ENCODE assay signal across 35 mouse cellular contexts in genomic region chr17:72081396-72081795, GRCm38 (mm10).
"Had no signal": no experiment of that assay in that cellular context is flagged by ENCODE, and none has a peak within 500 bp of the region (broad histone marks: within the 10 kb centered on the region; RNA-seq: fewer than 3 reads in every experiment).

No protein-coding gene starts in this region.

- H3K4me3 ChIP-seq: heart, embryonic 10.5 days; heart, embryonic 12.5 days; heart, embryonic 13.5 days; heart, embryonic 15.5 days; hindbrain, embryonic 10.5 days; hindbrain, embryonic 12.5 days; hindbrain, embryonic 13.5 days; hindbrain, embryonic 15.5 days; intestine, embryonic 15.5 days; kidney, embryonic 15.5 days; layer of hippocampus, adult 2 months had no signal

- H3K27me3 ChIP-seq: heart, embryonic 13.5 days; heart, embryonic 15.5 days; hindbrain, embryonic 12.5 days; hindbrain, embryonic 13.5 days; hindbrain, embryonic 15.5 days; intestine, embryonic 15.5 days; kidney, embryonic 15.5 days had no signal

- H3K9ac ChIP-seq: heart, embryonic 12.5 days; heart, embryonic 13.5 days; heart, embryonic 15.5 days; hindbrain, embryonic 12.5 days; hindbrain, embryonic 13.5 days; hindbrain, embryonic 14.5 days; hindbrain, embryonic 15.5 days; intestine, embryonic 15.5 days; kidney, embryonic 15.5 days had no signal

- H3K4me1 ChIP-seq: intestine, embryonic 15.5 days had no signal

- H3K36me3 ChIP-seq: heart, embryonic 10.5 days; heart, embryonic 12.5 days; heart, embryonic 13.5 days; heart, embryonic 15.5 days; hindbrain, embryonic 10.5 days; hindbrain, embryonic 12.5 days; hindbrain, embryonic 13.5 days; hindbrain, embryonic 15.5 days; intestine, embryonic 15.5 days; kidney, embryonic 15.5 days had no signal

- H3K9me3 ChIP-seq: heart, embryonic 10.5 days; heart, embryonic 12.5 days; heart, embryonic 13.5 days; heart, embryonic 15.5 days; hindbrain, embryonic 10.5 days; hindbrain, embryonic 12.5 days; hindbrain, embryonic 13.5 days; hindbrain, embryonic 15.5 days; intestine, embryonic 15.5 days; kidney, embryonic 15.5 days had no signal

- H3K27ac ChIP-seq: heart, embryonic 10.5 days; heart, embryonic 13.5 days; heart, embryonic 15.5 days; hindbrain, embryonic 10.5 days; hindbrain, embryonic 12.5 days; hindbrain, embryonic 13.5 days; hindbrain, embryonic 14.5 days; hindbrain, embryonic 15.5 days; hindbrain, postnatal 0 days; intestine, embryonic 15.5 days; kidney, embryonic 15.5 days; kidney, postnatal 0 days; layer of hippocampus, adult 2 months had no signal

- DNase-seq: heart, postnatal 10 days; heart, postnatal 14 days; heart, postnatal 36 days; heart, postnatal 4 days; kidney, adult 11 months; kidney, adult 18-20 months; kidney, adult 2 months; kidney, adult 8-10 months; kidney, adult 9 months; kidney, postnatal 10 days; kidney, postnatal 14 days; kidney, postnatal 25 days; kidney, postnatal 36 days; kidney, postnatal 4 days; layer of hippocampus, adult 9-11 months; layer of hippocampus, postnatal 36 days had no signal

- ATAC-seq: hindbrain, embryonic 16.5 days; hindbrain, postnatal 0 days; inflammation-experienced regulatory T-cells, adult 6 months; intestine, embryonic 15.5 days; intestine, embryonic 16.5 days; intestine, postnatal 0 days had no signal

- H3K4me2 ChIP-seq: heart, embryonic 11.5 days; heart, embryonic 12.5 days; heart, embryonic 13.5 days; heart, embryonic 15.5 days; hindbrain, embryonic 12.5 days; hindbrain, embryonic 13.5 days; hindbrain, embryonic 14.5 days; hindbrain, embryonic 15.5 days; intestine, embryonic 15.5 days; kidney, embryonic 15.5 days had no signal
